Mouse (Mus musculus) ES-E14 (cell line): Measurements from ENCODE around the gene Shprh.

ENCODE experiments used
- HCFC1 ChIP-seq: IDR thresholded peaks from 2 replicates; pipeline ENCODE4 v1.6.1; 2012; ENCODE audit warnings: low read length, inconsistent platforms, borderline replicate concordance; ENCODE audit not compliant: insufficient read depth
- ZC3H11A ChIP-seq: IDR thresholded peaks from 2 replicates; pipeline ENCODE4 v1.6.1; 2012; ENCODE audit warnings: low read depth, mild to moderate bottlenecking, inconsistent platforms, low read length, borderline replicate concordance

DNA sequence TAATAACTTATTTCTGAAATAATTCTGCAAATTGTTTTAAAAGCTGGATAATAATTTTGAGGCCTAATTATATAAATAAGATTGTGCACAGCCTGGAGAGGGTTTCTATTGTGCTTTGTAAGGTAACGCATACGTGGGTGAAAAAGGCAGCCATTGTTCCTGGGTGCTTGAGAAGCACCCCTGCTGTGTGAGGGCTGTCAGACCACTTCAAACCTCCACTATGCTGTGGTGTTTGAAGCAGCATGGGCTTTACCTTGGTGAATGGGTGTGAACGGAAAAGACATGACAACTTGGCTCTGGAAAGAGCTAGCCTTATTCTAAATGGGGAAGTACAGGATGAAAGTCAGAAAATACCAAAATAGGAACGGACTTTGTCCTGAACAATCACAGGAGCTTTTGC lies 50.8 kb downstream of the Shprh start:
- TF ChIP-seq ZC3H11A (no peak), HCFC1 (no peak)
